Mouse (Mus musculus) monocyte, adult 2 months (primary cell): ENCODE data around the gene Sat2.
A peak's percentile ranks its signal among the peaks of the same experiment; 100 is the strongest.

Source experiments
- DNase-seq, 2 experiments: peaks; one replicate each; pipeline ENCODE4 v3.0.0; 2022; ENCODE audit warnings: low spot score in 2 of 2, low read depth in 1 of 2

Sat2 gene

DNA sequence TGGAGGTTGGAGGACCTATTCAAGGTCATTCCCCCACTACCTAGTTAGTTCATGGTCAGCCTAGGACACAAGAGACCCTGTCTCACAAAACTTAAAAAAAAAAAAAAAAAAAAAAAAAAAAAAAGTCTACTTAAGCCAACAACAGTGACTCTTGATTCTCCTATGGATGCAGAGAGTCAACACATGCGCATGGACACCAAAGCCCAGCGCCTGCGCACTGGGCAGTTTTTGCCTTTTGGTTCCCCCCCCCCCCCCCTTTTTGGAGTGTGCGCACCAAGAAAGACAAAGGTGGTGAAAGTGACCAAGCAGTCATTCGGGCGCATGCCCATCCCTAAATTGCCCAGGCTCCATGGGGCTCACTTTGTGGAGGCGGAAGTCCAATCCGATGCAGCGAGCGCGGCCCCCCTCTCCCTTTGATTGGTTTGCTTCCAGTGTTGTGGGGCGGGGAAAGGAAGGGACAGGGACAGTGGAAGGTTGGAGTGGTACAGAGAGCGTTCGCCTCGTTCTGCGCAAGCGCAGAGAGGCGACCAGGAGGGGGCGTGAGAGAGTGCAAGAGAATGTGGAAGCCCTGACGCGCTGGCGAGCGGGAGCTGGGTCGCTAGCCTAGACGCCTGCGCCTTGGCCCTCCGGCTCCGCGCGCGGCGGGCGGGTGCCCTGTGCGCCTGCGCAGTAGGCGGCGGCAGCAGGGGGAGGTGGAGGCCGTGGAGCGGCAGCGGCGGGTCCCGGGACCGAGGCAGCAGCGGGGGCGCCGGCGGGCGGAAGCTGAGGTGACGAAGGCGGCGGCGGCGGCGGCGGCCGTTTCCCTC is 10.7 kb downstream of the Sat2 start, which contains the start of gene Fxr2:
Fxr2 (plus strand) TSS at position 707 of the 806 bp plus-strand sequence.
- DNase-seq = peak; percentile 100

DNA sequence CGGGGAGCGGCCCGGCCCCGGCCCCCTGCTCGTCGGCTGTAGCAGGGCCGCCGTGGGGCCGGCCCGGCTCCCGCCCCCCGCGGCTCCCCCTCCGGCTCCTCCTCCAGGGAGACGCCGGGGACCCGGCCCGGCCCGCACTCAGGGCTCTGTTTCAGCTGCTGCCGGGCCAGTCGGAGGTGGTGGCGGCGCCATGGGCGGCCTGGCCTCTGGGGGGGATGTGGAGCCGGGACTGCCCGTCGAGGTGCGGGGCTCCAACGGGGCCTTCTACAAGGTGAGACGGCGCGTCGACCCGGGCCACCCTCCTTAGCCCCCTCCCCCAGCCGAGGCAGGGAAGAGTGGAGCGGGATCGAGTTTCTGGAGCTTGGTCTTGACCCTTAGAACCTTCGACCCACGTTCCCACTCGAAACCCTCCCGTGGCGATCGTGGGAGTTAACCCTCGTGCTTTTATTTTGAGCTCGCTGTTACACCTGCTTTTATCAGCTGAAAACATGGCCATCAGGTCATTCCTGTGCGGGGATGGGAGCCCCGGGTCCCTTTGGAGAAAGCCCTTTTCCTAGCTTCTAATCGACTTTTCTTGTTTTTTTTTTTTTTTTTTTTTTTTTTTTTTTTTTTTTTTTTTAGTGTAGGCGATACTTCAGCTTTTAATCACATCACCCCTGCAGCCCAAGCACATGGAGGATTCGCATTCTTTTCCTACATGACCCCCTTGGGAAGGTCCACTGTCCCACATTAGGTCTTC is 11.5 kb downstream of the Sat2 start:
- DNase-seq = no peak

DNA sequence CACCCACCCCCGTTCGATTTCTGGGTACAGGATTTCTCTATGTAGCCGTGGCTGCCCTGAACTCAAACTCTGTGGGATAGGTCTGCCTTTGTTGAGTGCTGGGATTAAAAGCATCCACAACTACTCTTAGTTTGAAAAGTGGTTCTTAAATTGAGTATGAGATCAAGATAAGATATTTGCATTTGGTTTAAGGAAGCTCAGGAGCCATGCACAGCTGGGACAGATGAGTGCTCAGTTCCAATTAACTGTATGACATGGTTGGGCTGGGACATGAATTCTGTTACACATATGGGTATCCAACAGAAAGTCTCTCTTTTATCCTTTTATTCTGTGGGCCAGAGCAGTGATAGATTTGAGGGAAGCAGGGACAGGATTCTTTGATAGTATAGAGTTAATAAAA is 13.6 kb downstream of the Sat2 start:
- DNase-seq = no peak

DNA sequence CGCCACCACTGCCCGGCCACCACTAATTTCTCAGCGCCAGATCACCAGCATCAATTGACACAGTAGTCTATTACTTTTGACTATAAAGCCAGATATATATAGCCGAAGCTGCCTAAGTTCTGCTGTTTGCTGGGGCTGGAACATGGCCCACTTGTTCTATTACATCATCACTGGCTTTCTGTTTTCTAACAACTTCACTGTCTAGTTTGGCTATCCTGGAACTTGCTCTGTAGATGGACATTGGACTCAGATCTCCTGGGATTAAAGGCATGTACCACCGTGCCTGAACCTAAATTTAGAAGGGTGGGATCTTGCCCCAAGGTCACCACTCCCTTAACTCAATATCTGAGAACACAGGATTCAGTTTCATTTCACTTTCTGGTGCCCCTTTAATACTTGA is 24.0 kb downstream of the Sat2 start:
- no peak for DNase-seq

DNA sequence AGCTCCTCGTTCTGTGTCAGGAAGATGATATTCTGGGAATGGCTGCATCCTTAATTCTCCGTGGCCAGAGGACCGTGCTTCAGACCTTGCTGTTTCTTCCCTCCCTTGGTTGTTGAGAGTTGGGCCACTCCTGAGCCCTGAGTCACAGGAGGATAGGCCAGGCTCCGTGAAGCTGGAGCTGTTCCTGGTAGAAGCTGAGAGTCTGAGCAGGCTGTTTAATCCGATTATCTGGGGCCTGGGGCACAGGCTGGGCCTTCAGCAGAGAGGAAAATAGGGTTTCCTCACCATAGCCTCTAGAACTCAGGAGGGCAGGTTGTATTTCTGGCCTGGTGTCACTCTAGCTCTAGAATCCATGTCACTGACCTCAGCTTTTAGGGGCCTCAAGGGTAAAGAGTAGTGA is 31.6 kb downstream of the Sat2 start:
- no peak for DNase-seq

DNA sequence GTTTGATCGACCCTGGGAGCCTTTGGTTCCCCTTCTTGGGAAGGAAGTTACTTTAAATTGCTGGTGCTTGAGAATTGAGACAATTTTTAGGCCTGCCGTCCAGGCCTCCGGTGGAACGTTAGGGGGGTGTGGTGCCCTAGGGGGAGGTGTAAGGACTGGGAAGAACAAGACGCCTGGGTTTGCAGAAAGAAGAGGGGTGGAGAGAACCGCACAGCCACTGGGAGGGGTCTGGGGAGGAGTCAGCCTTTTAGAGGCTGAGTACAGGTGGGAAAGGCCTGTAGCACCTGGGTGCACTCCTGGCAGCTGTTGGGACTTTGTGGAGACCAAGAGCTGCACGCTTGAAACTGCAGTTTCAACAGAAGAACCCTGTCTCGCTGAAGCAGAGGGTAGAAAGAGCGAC is 32.9 kb downstream of the Sat2 start:
- no peak for DNase-seq

DNA sequence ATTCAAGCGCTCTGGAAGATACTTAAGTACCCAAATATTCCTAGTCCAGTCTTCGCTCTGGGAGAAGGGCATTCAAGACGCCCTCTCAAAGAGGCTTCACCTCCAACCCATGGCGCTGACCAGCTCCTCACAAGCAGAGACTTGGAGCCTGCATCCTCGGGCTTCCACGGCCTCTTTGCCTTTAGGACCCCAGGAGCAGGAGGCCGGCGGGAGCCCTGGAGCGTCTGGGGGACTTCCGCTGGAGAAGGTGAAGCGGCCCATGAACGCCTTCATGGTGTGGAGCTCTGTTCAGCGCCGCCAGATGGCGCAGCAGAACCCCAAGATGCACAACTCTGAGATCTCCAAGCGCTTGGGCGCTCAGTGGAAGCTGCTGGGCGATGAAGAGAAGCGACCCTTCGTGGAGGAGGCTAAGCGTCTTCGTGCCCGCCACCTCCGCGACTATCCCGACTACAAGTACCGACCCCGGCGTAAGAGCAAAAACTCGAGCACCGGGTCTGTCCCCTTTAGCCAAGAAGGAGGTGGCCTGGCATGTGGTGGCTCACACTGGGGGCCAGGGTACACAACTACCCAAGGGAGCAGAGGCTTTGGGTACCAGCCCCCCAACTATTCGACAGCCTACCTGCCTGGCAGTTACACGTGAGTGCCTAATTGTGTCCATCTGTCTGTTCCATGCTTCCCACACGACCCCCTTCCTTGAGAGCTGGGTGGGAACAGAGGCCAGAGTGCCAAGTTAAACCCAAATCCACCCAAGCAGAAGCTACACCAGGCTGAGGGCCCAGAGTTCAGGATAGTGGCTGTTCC is 33.6 kb downstream of the Sat2 start, which contains the start of gene Sox15:
Sox15 (plus strand) TSS at position 51 of the 801 bp plus-strand sequence.
- no peak for DNase-seq

DNA sequence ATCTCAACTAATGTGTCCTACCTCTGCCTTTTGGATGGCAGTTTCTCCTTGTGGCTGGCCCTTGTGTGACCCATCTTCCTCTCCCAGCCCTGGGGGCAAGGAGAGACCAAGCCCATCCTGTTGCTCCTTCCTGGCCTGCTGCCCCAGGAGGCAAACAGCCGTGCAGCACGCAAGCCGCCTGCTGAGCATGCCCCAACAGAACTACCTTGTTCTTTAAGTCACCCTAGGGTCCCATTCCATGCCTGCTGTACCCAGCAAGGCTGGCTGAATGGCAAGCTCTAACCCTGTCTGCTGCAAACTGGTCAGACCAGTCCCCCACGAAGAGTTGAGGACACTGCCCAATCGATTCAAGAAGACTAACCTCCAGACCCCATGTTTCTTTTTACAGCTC is 34.2 kb downstream of the Sat2 start:
- no peak for DNase-seq

DNA sequence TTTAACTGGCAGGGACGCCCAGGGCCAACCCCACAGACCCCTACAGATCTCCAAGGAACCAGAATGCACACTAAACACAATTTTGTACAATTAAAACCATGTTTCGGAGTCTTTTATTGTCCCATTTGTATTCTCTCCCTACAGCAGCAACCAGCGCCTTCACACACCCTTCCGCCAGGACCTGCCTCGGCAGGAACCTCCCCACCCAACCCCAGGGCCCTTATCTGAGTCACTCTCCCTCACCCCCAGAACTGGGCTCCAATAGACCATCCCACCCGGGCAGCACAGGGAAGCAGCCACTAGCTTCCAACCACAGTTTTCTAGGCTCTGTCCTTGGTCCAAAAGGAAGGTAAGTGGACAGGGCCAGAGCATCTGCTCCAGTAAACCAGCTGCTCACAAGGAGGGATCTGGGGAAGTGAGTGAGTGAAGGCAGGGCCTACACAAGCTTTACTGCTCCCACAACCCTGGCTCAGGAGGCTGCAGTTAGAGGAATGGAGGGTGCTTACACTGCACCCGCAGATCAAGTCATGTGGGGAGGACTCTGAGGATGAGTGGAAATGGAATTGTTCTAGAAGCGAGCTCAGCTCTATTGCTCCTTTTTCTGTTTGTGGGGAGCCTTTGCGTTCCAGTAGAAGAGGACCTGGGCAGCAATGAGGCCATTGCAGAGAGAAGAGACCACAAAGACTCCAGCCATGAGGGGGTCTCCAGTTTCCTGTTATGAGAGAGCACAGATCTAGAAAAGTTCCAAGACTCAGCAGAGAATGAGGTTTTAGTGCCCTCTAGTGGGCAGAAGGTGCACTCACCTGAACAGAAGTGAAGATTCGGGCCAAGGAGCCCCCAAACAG is 35.0 kb downstream of the Sat2 start:
- no peak for DNase-seq

DNA sequence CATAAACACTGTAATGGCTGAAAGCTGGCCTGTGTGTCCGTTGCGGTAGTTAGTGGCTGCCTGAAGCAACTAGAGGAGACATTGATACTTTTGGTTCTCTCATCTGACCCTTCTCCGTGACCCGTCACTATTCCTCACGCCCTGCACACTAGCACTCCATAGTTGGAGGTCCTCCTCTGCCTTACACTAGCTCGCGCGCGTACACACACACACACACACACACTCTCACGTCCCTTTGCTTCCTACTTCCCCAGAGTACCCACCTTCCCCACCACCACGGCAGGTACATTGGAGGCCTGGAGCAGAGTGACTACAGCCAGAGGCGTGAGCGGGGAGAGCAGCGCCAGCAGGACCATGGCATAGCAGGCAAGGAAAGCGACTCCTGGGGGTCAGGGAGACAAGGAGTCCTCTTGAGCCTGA is 35.6 kb downstream of the Sat2 start:
- no peak for DNase-seq

DNA sequence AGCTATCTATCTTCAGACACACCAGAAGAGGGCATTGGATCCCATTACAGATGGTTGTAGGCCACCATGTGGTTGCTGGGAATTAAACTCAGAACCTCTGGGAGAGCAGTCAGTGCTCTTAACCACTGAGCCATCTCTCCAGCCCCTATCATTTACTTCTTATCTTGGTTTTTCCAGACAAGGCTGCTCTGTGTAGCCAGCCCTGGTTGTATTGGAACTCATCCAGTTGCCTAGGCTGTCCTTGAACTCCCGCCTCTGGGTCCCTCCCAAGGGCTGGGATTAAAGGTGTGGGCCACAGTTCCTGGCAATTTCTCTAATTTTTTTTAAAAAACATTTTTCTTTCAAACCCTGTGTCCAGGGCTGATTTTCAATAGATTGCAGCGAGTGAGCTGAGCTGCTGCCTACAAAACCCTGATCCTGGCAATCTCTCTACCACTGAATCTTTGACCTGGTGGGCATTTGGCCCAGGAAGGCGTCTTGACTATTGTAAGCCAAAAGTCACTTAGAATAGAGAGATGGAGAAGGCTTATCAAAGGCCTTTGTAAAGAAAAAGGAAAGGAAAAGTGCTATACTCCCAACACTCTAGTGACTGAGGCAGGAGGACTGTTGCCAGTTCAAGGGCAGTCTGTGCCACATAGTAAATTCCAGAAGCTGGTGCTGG is 39.5 kb downstream of the Sat2 start:
- DNase-seq = no peak

DNA sequence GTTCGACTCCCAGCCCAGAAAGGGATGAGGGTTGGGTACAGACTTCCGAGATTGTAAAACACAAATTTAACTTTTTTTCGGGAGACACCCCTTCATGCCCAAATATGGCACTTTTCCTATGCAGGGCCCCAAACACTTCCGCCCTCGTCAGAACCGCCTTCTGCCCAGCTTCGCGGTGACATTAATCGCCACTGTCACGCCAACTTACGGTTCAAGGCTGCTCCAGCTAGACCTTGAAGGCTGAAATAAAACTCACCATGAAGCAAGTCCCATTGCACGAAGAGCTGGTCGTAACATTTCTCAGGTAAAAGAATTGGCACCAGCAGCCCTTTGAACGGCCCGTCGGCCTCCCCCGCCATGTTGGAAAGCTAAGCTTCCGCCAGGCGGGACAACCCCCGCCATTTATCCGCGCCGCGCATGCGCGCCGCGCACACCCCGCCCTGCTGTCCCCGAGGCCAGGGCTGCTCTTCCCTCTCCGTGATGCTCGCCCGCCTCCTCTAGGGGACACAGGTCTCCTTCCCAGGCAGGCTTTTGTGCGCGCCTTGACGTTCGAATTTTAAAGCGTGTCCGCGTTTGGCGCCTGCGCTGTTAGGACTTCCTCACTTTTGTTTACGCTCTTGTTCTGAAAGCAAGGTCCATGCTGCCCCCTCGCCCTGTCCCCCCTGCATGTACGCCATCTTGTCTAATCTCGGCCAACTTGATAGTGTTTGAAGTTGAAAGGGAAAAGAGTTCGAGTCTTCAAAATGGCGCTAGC is 40.6 kb downstream of the Sat2 start, which contains the start of gene Mpdu1:
Mpdu1 (minus strand) TSS at position 430 of the 754 bp plus-strand sequence.
- peak; percentile 94 to 95 for DNase-seq

DNA sequence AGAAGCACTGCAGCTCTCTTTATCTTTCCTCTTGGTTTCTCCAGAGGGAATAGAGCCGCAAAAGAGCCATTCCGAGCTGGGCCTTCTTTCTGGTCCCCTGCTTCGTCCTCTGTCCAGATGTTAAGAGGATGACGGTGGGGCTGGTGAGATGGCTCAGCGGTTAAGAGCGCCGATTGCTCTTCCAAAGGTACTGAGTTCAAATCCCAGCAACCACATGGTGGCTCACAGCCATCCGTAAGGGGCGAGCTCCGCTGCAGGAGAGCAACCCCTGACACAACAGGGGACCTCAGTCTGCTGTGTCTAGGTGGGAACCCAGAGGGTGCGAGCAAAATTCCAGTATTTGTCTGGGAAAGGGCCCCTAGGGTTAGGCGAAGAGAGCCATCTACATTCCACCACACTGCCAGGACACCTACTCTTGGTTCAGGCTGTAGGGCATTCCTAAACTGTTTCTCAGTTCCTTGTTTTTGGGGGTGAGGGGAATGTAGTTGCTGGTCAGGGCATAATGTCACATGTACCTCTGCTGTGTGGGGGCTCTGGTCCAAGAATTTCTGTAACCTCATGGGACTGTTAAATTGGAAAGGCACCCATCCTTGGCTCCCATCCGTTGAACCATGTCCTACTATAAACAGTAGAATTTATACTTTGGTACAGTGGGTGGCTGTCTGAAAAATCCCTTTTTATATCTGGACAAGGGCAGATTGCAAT is 41.3 kb downstream of the Sat2 start:
- no peak for DNase-seq

DNA sequence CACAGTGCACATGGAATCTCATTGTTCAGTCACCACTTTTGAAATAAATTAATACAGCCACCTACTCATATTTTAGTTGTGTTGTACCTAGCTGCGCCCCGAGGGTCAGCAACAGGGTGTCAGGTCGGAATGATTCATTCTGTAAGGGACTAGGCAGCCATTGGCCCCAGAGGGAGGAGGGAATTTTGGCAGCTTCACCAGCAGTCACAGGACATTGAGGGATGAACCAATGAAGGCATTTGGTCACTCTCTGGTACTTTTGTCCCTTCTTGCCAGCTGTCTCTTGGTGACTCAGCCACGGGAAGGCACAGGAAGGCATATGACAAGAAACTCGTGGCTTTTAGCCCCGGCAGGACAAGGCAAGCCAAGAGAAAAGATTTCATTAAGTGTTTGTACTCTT is 42.0 kb downstream of the Sat2 start:
- no peak for DNase-seq

DNA sequence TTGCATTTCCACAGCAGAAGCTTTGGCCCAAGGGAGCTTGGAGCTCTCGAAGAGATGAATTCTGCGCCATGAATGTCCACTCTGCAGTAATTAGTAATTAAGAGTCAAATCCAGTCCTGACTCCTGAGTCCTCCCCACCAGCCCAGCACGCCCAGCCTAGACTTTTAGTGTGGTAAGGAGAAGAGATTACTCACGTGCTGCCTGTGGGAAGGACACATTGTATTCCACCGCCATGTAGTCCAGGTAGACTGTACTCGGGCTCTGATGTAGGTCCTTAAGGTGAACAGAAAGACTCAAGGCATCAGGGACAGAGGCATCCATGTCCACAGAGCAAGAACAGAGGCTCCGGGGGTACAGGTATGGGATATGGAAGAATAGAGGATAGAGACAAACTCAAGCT is 43.0 kb downstream of the Sat2 start:
- no peak for DNase-seq

DNA sequence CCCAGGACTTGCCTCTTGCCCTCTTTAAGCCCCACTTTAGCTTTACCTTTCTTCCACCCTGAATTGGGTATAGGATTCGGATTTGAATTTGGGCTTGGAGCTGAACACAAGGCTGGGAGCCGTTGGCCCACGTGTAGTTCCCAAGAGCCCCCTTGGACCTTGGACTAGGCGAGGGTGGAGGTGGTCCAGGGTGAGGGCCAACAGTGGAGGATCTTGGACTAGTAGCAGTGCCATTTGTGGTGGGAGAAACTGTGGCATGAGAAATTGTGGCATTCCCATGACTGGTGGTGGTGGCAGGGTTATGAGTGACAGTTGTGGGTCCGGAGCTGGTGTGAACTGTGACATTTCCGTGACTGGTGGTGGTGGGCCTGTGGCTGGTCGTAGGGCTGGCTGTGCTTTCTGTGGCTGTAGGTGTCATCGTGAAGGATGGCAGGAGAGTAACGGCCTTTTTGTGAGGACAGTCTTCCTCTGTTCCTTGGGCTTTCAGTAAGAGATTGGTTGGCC is 43.7 kb downstream of the Sat2 start:
- DNase-seq = no peak

DNA sequence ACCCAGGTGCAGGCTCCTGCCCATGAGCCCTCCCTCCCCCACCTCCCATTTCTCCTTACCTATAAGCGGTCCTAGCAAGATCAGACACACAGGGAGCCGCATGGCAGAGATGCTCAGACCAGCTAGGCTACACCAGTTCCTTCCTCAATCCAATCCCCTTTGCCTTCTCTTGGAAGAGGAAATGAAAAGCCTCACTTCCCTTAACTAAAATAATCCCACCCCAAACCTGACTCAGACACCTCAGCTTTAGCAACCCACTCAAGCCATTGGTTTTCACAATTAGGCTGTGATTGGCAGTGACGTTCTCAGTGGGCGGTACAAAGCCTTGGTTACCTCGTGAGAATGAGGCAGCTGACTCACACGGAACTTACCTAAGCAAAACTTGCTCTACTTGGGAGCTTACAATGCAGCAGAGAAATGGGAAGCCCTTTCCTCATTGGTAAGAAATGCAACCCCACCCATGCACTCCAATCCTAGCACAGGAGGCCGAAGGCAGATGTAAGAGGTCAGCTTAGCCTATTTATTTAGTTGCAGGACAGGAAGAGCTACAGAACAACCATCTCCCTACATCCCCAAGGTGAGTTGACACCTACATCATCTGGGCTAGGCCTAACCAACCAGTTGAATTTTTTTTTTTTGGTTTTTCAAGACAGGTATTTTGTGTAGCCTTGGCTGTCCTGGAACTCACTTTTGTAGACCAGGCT is 44.3 kb downstream of the Sat2 start, which contains the start of gene Cd68:
Cd68 (minus strand) TSS at position 193 of the 704 bp plus-strand sequence.
- DNase-seq = peak; percentile 91 to 95

DNA sequence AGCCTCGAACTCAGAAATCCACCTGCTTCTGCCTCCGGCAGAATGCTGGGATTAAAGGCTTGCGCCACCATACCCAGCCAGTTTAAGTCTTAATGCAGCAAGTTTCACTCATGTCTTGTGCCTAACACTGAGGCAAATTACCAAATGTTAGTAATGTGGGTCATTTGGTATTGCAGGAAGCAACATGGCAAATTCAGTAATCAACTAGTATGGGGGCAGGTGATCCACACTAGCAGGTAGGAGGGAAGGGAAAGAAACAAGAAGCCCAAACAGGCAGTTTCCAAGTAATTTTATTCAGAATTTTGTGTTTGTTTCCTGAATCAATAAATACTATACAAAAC is 44.8 kb downstream of the Sat2 start:
- DNase-seq = no peak
